Mouse (Mus musculus) MEL (cell line): ENCODE data around the gene Nme3. TPM values are rescaled to one million over a fixed set of nuclear protein-coding genes. Genes with fewer than 3 reads are reported as not detected.

Experiments
- DNase-seq: peaks from one replicate; pipeline ENCODE4 v3.0.0; 2011; ENCODE audit warnings: low read depth, low spot score
- H3K27ac ChIP-seq: 2 replicates; pipeline ENCODE4 v1.5.1; 2012; ENCODE audit warnings: low read depth, mild to moderate bottlenecking, control low read depth, low read length, moderate library complexity; ENCODE audit not compliant: control insufficient read depth
- H3K27me3 ChIP-seq, 2 experiments: fragments of 150-350 bp in 1 of 2; sonication (generic) in 1 of 2; 2 replicates each; pipeline ENCODE4 v1.6.1; 2012; ENCODE audit warnings: low read length in 2 of 2, mild to moderate bottlenecking in 2 of 2, improper control_type of control experiment in 1 of 2, moderate library complexity in 1 of 2; ENCODE audit not compliant: insufficient read depth in 2 of 2, control insufficient read depth in 1 of 2
- H3K36me3 ChIP-seq, 2 experiments: 2 replicates each; pipeline ENCODE4 v1.6.1; 2012 to 2014; ENCODE audit warnings: low read length in 2 of 2, improper control_type of control experiment in 1 of 2, inconsistent platforms in 1 of 2, mild to moderate bottlenecking in 1 of 2; ENCODE audit not compliant: insufficient read depth in 2 of 2, control insufficient read depth in 1 of 2
- H3K4me1 ChIP-seq, 2 experiments: fragments of 150-350 bp in 1 of 2; sonication (generic) in 1 of 2; 2 replicates each; pipeline ENCODE4 v1.6.1; 2012; ENCODE audit warnings: low read length in 2 of 2, improper control_type of control experiment in 1 of 2, mild to moderate bottlenecking in 1 of 2; ENCODE audit not compliant: insufficient read depth in 2 of 2, control insufficient read depth in 1 of 2
- H3K4me3 ChIP-seq, 2 experiments: fragments of 150-350 bp in 1 of 2; sonication (generic) in 1 of 2; 2 replicates each; pipeline ENCODE4 v1.5.1; 2012; ENCODE audit warnings: low read depth in 2 of 2, low read length in 2 of 2, mild to moderate bottlenecking in 2 of 2, moderate library complexity in 2 of 2, control low read depth in 1 of 2, improper control_type of control experiment in 1 of 2; ENCODE audit not compliant: control insufficient read depth in 1 of 2, insufficient read depth in 1 of 2
- H3K79me2 ChIP-seq: 2 replicates; pipeline ENCODE4 v1.6.1; 2012; ENCODE audit warnings: mild to moderate bottlenecking, low read length, moderate library complexity; ENCODE audit not compliant: control insufficient read depth, poor library complexity, insufficient read depth
- H3K9ac ChIP-seq: 2 replicates; pipeline ENCODE4 v1.6.1; 2012; ENCODE audit warnings: low read depth, mild to moderate bottlenecking, control low read depth, low read length, moderate library complexity; ENCODE audit not compliant: control insufficient read depth, poor library complexity, severe bottlenecking
- H3K9me3 ChIP-seq: fragments of 150-350 bp; sonication (generic); replicated peaks from 2 replicates; pipeline ENCODE4 v1.6.1; 2012; ENCODE audit warnings: mild to moderate bottlenecking, low read length, improper control_type of control experiment, moderate library complexity; ENCODE audit not compliant: insufficient read depth
- CTCF ChIP-seq, 3 experiments: IDR thresholded peaks in 2 of 3; conservative IDR thresholded peaks in 1 of 3; 2 replicates each; pipeline ENCODE4 v1.5.1; 2011 to 2012; ENCODE audit warnings: low read length in 3 of 3, low read depth in 2 of 3, mild to moderate bottlenecking in 2 of 3, improper control_type of control experiment in 1 of 3, inconsistent platforms in 1 of 3, mixed read lengths in 1 of 3, moderate library complexity in 1 of 3; ENCODE audit not compliant: control insufficient read depth in 1 of 3, insufficient read depth in 1 of 3, poor library complexity in 1 of 3, severe bottlenecking in 1 of 3
- ELF1 ChIP-seq: IDR thresholded peaks from 2 replicates; pipeline ENCODE4 v1.6.1; 2014; ENCODE audit warnings: low read depth, mild to moderate bottlenecking, inconsistent platforms, low read length, improper control_type of control experiment, moderate library complexity
- EP300 ChIP-seq, 2 experiments: IDR thresholded peaks; 2 replicates each; pipeline ENCODE4 v1.6.1; 2011; ENCODE audit warnings: improper control_type of control experiment in 2 of 2, low read length in 2 of 2, low read depth in 1 of 2, mild to moderate bottlenecking in 1 of 2
- ETS1 ChIP-seq: IDR thresholded peaks from 2 replicates; pipeline ENCODE4 v1.6.1; 2012; ENCODE audit warnings: low read depth, mild to moderate bottlenecking, inconsistent platforms, low read length, improper control_type of control experiment, moderate library complexity
- GABPA ChIP-seq: IDR thresholded peaks from 2 replicates; pipeline ENCODE4 v1.6.1; 2012; ENCODE audit warnings: low read depth, mild to moderate bottlenecking, inconsistent platforms, low read length, improper control_type of control experiment, moderate library complexity
- GATA1 ChIP-seq: IDR thresholded peaks from 2 replicates; pipeline ENCODE4 v1.6.1; 2011; ENCODE audit warnings: low read depth, low read length, improper control_type of control experiment
- MAZ ChIP-seq: IDR thresholded peaks from 2 replicates; pipeline ENCODE4 v1.6.1; 2012; ENCODE audit warnings: low read depth, mild to moderate bottlenecking, inconsistent platforms, low read length, improper control_type of control experiment
- MEF2A ChIP-seq: IDR thresholded peaks from 2 replicates; pipeline ENCODE4 v1.6.1; 2014; ENCODE audit warnings: low read depth, mild to moderate bottlenecking, inconsistent platforms, low read length, improper control_type of control experiment; ENCODE audit not compliant: poor library complexity, insufficient replicate concordance, severe bottlenecking; ENCODE audit errors: extremely low read depth
- MXI1 ChIP-seq: IDR thresholded peaks from 2 replicates; pipeline ENCODE4 v1.6.1; 2011; ENCODE audit warnings: mild to moderate bottlenecking, low read depth, low read length, improper control_type of control experiment
- NRF1 ChIP-seq: IDR thresholded peaks from 2 replicates; pipeline ENCODE4 v1.6.1; 2014; ENCODE audit warnings: low read depth, mild to moderate bottlenecking, inconsistent platforms, low read length, improper control_type of control experiment, moderate library complexity; ENCODE audit not compliant: poor library complexity, insufficient read depth, severe bottlenecking
- POLR2A ChIP-seq, 2 experiments: IDR thresholded peaks; 2 replicates each; pipeline ENCODE4 v1.6.1; 2011 to 2012; ENCODE audit warnings: low read length in 2 of 2, mild to moderate bottlenecking in 2 of 2, control low read depth in 1 of 2, improper control_type of control experiment in 1 of 2, low read depth in 1 of 2, moderate library complexity in 1 of 2; ENCODE audit not compliant: control insufficient read depth in 1 of 2, insufficient read depth in 1 of 2, poor library complexity in 1 of 2
- POLR2AphosphoS2 ChIP-seq: IDR thresholded peaks from 2 replicates; pipeline ENCODE4 v1.6.1; 2011; ENCODE audit warnings: low read length, improper control_type of control experiment
- SIN3A ChIP-seq: IDR thresholded peaks from 2 replicates; pipeline ENCODE4 v1.6.1; 2012; ENCODE audit warnings: low read length, improper control_type of control experiment, inconsistent platforms
- TAL1 ChIP-seq: IDR thresholded peaks from 2 replicates; pipeline ENCODE4 v1.6.1; 2012; ENCODE audit warnings: mild to moderate bottlenecking, inconsistent platforms, low read length, moderate library complexity, mixed read lengths
- TBP ChIP-seq: IDR thresholded peaks from 2 replicates; pipeline ENCODE4 v1.8.0; 2011; ENCODE audit warnings: low read depth, low read length, improper control_type of control experiment
- TCF12 ChIP-seq: IDR thresholded peaks from 2 replicates; pipeline ENCODE4 v1.6.1; 2014; ENCODE audit warnings: low read depth, mild to moderate bottlenecking, inconsistent platforms, low read length, improper control_type of control experiment, moderate library complexity
- USF1 ChIP-seq: IDR thresholded peaks from 2 replicates; pipeline ENCODE4 v1.6.1; 2014; ENCODE audit warnings: low read depth, mild to moderate bottlenecking, inconsistent platforms, low read length, improper control_type of control experiment, moderate library complexity
- polyA plus RNA-seq, 2 experiments: library from polyadenylated mRNA; stranded (reverse) in 1 of 2; unstranded in 1 of 2; fragments of >175 nt in 1 of 2; fragments of >200 nt in 1 of 2; gene quantifications; 2 replicates each; pipeline versions ENCODE4 v1.2.1 to v1.2.4; 2012; ENCODE audit warnings: low replicate concordance in 2 of 2, low read depth in 1 of 2; ENCODE audit not compliant: insufficient read length in 2 of 2, insufficient read depth in 1 of 2, missing spikeins in 1 of 2
- total RNA-seq: library from RNA; depleted of rRNA; stranded (reverse); fragments of 300-350 nt; gene quantifications from 2 replicates; pipeline ENCODE4 v1.2.3, GENCODE M21; 2012

The Nme3 gene
- total and polyA plus RNA-seq, 3 experiments: 22.1 to 24.4 TPM; not detected in 1

DNA sequence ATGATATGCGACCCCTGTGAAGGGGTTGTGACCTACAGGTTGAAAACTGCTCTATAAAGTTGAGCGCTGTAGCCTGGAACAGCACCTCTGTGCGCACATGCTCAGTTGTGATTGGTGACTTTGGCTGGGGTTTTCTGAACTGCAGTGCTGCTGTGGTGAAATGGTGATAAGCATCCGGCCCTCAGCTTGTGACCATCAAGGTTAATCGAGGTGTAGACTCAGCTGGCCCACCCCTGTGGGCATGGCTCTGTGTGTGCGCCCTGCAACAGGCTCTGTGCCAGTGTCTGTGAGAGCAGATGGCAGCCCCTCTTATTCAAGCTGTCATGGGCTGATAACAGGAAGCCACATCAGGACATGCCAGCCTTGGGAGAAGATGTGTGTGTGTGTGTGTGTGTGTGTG is 37.3 kb upstream of the Nme3 start:
- Histone ChIP-seq H3K27me3 (no peaks in the 10 kb centered on the region), H3K27ac (no peak overlapping the region), H3K9ac (no peak overlapping the region), H3K9me3 (no peaks in the 10 kb centered on the region), H3K4me3 (no peak overlapping the region), H3K36me3 (peaks cover 0 to 11% of the 10 kb centered on the region in 2 experiments; a peak in 2 of 4 replicates), H3K4me1 (peaks cover 4 to 16% of the 10 kb centered on the region in 2 experiments), H3K79me2 (no peaks in the 10 kb centered on the region)
- peak; percentile 91 for TF ChIP-seq ETS1
- peak; percentile 94 for TF ChIP-seq TCF12
- TF ChIP-seq GATA1: peak; percentile 56; the same call in 1 of the 2 replicates
- no peak for TF ChIP-seq USF1
- TF ChIP-seq ELF1: peak; percentile 48; the same call in 1 of the 2 replicates
- peak; percentile 50 for TF ChIP-seq MXI1
- TF ChIP-seq POLR2AphosphoS2: 0 out of 2 replicates have a peak, but pooled peaks have one; percentile 23
- no peak for TF ChIP-seq POLR2A (IDR thresholded peaks at IDR 0.05; ENCODE audit: control insufficient read depth in 1 of 2, insufficient read depth in 1 of 2, low read depth in 1 of 2, low read length in 2 of 2, poor library complexity in 1 of 2)
- TF ChIP-seq NRF1: peak; percentile 56
- TF ChIP-seq MAZ: no peak
- peak; percentile 74 to 93 for TF ChIP-seq EP300 (IDR thresholded peaks at IDR 0.05; ENCODE audit: low read depth in 1 of 2, low read length in 2 of 2)
- TF ChIP-seq TBP: no peak
- TF ChIP-seq CTCF (IDR thresholded peaks at IDR 0.05 in 2 of 3, conservative IDR thresholded peaks at IDR 0.05 in 1 of 3; ENCODE audit: control insufficient read depth in 1 of 3, insufficient read depth in 1 of 3, low read depth in 2 of 3, low read length in 3 of 3, poor library complexity in 1 of 3, severe bottlenecking in 1 of 3): no peak
- no peak for TF ChIP-seq MEF2A
- TF ChIP-seq SIN3A: peak; percentile 75
- TF ChIP-seq TAL1: peak; percentile 90
- DNase-seq: peak; percentile 86

DNA sequence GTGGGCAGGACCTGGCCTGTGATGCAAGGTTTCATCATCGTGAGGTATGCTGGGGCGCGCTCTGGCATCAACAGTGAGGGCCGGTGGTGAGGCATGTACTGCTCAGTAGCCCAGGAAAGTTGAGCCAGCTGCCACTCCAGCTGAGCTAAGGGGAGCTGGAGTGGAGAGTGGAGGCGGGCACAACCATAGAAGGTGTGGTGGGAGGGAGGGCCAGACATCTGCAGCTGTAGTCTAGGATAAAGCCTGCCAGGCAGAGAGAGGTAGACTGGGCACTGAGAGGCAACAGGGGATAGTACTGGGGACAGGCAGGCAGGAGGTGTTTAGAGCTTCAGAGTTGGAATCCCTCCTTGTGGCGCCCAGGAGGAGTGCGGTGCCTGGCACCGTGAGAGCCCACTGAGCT is 36.2 kb upstream of the Nme3 start:
- no peak for DNase-seq
- Histone ChIP-seq H3K36me3 (peaks cover 0 to 11% of the 10 kb centered on the region in 2 experiments; a peak in 2 of 4 replicates), H3K4me3 (no peak overlapping the region), H3K9me3 (no peaks in the 10 kb centered on the region), H3K27me3 (no peaks in the 10 kb centered on the region), H3K79me2 (no peaks in the 10 kb centered on the region), H3K4me1 (peaks cover 4 to 16% of the 10 kb centered on the region in 2 experiments), H3K27ac (no peak overlapping the region), H3K9ac (no peak overlapping the region)
- TF ChIP-seq TCF12 (no peak), GABPA (no peak)
